Mouse (Mus musculus) lung, postnatal 14 days (tissue): ENCODE data around the gene Ankrd13b.
"Not testable (repeated sequence)": the region's sequence is repeated elsewhere in the genome, so short reads cannot be mapped to it uniquely, and the experiment has no call there.

Experiments used
- DNase-seq: peaks from one replicate; pipeline ENCODE4 v3.0.0; 2021

Ankrd13b gene

GRCm38 (mm10) chr11:77489591-77490235, at the start of gene Ankrd13b:
Gene Ankrd13b, minus strand, starts transcription at chr11:77489678.
- peak; percentile 74 for DNase-seq

- DNase-seq = no peak
Measured at GRCm38 (mm10) chr11:77532202-77532846, 42.8 kb upstream of the Ankrd13b start.

DNA sequence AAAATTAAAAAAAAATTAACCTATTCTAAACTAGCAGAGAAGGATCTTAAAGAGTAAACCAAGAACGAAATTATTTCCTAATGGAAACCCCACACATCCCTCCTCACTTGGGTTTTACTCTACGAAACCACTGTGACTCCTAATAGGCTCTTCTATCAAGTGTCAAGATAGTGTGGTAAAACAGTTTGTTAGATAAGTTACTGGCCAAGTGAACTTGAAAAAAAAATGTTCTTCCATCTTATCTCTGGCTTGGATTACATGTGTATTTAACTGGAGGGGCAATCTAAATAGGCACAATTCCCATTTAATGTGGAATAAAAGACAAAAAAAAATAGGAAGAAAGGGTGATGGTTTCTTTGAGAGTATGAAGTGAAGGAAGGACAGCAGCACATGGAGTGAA, 41.4 kb upstream of the Ankrd13b start:
- no peak for DNase-seq

GRCm38 (mm10) chr11:77529644-77530043, 40.2 kb upstream of the Ankrd13b start:
- no peak for DNase-seq

DNA sequence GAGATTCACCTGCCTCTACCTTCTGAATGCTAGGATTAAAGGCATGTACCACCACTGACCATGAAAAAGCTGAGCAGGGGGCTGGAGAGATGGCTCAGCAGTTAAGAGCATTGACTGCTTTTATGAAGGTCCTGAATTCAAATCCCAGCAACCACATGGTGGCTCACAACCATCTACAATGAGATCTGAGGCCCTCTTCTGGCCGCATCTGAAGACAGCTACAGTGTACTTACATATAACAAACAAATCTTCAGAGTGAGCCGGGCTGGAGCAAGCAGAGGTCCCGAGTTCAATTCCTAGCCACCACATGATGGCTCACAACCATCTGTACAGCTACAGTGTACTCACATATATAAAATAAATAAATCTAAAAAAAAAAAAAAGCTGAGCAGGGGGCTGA, 38.9 kb upstream of the Ankrd13b start:
- DNase-seq = not testable (repeated sequence)

GRCm38 (mm10) chr11:77525804-77526486, 36.5 kb upstream of the Ankrd13b start:
- DNase-seq = no peak

- peak; percentile 63 for DNase-seq
Measured at GRCm38 (mm10) chr11:77520601-77521529, 31.4 kb upstream of the Ankrd13b start.

DNA sequence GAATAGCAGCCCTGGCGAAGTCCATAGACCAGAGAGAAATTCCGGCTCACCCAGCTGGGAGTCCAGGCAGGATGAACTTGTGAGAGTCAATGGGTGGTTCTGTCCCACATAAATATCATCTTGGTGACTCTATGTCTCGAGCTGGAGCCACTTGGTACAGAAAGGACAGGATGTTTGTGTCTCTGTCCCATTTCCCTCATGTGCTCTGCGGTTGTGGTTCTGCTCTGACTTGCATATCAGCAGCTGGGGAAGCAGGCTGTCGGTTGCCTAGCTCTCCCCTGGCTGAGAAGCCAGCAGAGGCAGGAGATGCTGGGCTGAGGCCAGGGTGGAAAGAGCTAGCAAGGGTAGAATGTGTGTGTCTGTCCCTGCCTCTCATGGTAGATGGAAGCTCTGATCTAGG, 29.6 kb upstream of the Ankrd13b start, which contains the start of gene Gm10392:
Gene Gm10392, minus strand, starts transcription at position 156 of the 400 bp plus-strand sequence.
- peak; percentile 51 for DNase-seq

- DNase-seq = no peak
Measured at GRCm38 (mm10) chr11:77518051-77518798, 28.7 kb upstream of the Ankrd13b start.

GRCm38 (mm10) chr11:77516553-77517425, 27.3 kb upstream of the Ankrd13b start:
- no peak for DNase-seq

GRCm38 (mm10) chr11:77515637-77516552, 26.4 kb upstream of the Ankrd13b start, which contains the start of gene Trp53i13:
Gene Trp53i13, minus strand, starts transcription at chr11:77515980.
- no peak for DNase-seq

- DNase-seq = peak; percentile 86
Measured at GRCm38 (mm10) chr11:77514832-77515636, 25.6 kb upstream of the Ankrd13b start, which contains the start of gene Abhd15. Gene Abhd15, plus strand, starts transcription at chr11:77515121.

DNA sequence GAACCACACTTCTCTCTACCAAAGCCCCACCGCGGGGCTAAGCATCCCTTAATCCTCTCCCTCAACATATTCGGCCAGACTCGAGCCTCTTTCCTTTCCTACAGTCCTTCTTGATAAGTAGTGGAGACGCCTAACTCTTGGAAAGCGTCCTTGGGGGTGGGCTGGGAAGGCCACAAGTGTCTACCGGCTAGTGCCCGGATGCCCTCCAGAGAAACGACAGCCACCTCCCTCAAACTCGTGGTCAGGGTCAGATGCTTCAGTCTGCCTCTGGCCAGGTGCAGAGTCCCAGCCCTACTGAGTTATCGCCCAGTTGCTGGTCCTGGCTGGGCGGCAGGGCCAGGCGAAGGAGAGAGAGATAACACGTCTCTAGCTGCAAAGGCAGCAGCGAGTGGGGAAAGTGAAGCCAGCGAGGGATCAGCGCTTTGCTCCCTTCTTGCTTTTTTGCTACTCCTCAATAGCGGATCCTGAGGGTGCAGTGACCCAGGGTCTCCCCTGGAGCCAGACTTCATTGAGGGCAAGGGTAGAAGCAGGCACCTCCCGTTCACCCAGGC, 24.9 kb upstream of the Ankrd13b start:
- DNase-seq = no peak

GRCm38 (mm10) chr11:77513811-77514170, 24.3 kb upstream of the Ankrd13b start:
- no peak for DNase-seq

DNA sequence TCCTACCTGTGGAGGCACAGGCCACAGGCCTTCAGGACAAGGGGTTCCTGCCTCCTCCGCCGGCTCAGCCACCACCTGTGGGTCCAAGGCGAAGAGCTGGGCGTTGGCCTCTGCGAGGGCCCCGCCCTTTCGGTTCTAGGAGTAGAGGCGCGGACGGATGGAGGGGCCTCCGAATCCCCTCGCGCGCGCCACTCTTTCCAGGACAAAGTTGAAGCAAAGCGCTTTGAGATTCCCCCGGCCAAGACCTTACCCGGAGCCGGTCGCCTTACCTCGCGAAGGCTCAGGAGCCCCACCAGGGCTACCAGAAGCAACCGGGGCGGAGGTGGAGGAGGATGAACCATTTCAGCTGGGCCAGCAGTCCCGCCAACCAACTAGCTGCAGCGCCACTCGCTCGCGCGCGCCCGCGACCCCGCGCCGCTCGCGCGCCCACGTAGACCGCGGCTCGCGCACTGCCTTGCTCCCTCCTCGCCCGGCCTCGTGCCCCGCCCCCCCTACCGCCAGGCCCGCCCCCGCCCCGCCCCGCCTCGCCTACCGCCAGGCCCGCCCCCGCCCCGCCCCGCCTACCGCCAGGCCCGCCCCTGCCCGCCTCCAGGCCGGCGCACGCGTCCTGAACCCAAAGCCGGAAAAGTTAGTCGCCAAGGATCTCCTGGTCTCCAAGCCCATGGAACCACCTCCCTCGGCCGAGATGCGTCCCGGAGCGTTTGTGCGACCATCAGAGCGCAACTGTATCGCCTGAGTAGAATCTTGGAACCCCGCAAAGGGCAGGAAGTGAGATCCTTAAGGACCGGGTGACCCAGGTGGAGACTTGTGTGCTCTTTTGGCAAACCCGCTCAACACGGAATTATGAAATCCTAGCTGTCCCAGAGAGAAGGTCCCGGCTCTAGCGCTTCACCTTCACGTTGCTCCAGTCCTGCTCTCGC, 23.7 kb upstream of the Ankrd13b start:
- peak; percentile 90 for DNase-seq

DNA sequence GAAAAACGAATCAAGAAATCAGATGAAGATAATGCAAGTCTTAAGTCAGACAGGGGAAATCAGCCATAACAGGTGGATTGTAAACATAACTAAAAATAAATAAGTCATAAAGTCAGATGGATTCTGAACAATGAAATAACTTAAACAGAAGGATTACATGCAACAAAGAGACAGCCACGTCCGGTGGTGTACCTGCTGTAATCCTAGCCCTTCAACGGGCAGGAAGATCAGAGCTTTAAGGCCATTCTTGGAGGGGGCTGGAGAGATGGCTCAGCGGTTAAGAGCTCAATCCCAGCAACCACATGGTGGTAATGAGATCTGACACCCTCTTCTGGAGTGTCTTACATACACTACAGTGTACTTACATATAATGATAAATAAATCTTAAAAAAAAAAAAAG, 21.9 kb upstream of the Ankrd13b start:
- DNase-seq = no peak
